Mouse (Mus musculus): ENCODE data around the gene Snx8.

DNA sequence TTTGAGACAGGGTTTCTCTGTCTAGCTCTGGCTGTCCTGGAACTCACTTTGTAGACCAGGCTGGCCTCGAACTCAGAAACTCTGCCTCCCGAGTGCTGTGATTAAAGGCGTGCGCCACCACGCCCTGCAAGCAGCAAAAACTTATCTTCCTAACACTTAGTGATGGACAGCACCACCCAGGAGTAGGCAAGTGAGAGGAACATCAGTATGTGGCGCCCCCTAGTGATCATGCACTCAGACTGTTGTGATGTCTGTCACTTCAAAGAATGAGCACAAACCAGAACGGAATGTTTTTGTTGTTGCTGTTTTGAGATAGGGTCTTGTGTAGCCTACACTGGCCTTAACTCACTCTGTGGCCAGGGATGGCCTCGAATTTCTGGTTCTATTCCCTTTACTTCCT, 22.3 kb upstream of the Snx8 start:
- TF ChIP-seq CTCF (IDR thresholded peaks at IDR 0.05; ENCODE audit: low read depth, low read length) (peak; percentile 69), POLR2A (IDR thresholded peaks at IDR 0.05; ENCODE audit: extremely low read depth, insufficient read depth, low read length) (no peak)
